Mouse (Mus musculus) C2C12 (cell line): ENCODE results near the gene Fry. TPM values are rescaled to one million over a fixed set of nuclear protein-coding genes. Genes with fewer than 3 reads are reported as not detected.

Experiments used
- H3K27me3 ChIP-seq: one replicate; pipeline ENCODE4 v1.6.1; 2011; ENCODE audit not compliant: control insufficient read depth, insufficient read depth, insufficient read length
- H3K36me3 ChIP-seq: one replicate; pipeline ENCODE4 v1.6.1; 2011; ENCODE audit not compliant: control insufficient read depth, insufficient read depth
- H3K4me3 ChIP-seq: one replicate; pipeline ENCODE4 v1.5.1; 2011; ENCODE audit warnings: mild to moderate bottlenecking, control low read depth; ENCODE audit not compliant: poor library complexity, insufficient read depth, severe bottlenecking
- H3K79me2 ChIP-seq: one replicate; pipeline ENCODE4 v1.6.1; 2011; ENCODE audit not compliant: control insufficient read depth, insufficient read depth
- H3K79me3 ChIP-seq: one replicate; pipeline ENCODE4 v1.6.1; 2011; ENCODE audit warnings: low read depth, control low read depth
- H3ac ChIP-seq: one replicate; pipeline ENCODE3; 2011; ENCODE audit warnings: low read depth; ENCODE audit not compliant: control insufficient read depth, insufficient read length
- CEBPB ChIP-seq: IDR thresholded peaks from one replicate; pipeline ENCODE4 v1.6.1; 2011; ENCODE audit warnings: low read depth, mild to moderate bottlenecking, control low read depth, moderate library complexity
- CTCF ChIP-seq: IDR thresholded peaks from one replicate; pipeline ENCODE4 v1.5.1; 2011; ENCODE audit not compliant: control insufficient read depth, insufficient read depth, insufficient read length
- FOSL1 ChIP-seq: IDR thresholded peaks from one replicate; pipeline ENCODE4 v1.8.0; 2011; ENCODE audit warnings: mild to moderate bottlenecking, low read length; ENCODE audit not compliant: poor library complexity, insufficient read depth, severe bottlenecking
- MAX ChIP-seq: IDR thresholded peaks from one replicate; pipeline ENCODE4 v1.6.1; 2011; ENCODE audit warnings: mild to moderate bottlenecking, control low read depth
- MYOD1 ChIP-seq: IDR thresholded peaks from one replicate; pipeline ENCODE4 v1.6.1; 2011; ENCODE audit warnings: low read depth; ENCODE audit not compliant: control insufficient read depth, insufficient read length
- MYOG ChIP-seq: IDR thresholded peaks from one replicate; pipeline ENCODE4 v1.6.1; 2011; ENCODE audit not compliant: control insufficient read depth, insufficient read length; ENCODE audit errors: extremely low read depth
- USF1 ChIP-seq: IDR thresholded peaks from one replicate; pipeline ENCODE4 v1.6.1; 2011; ENCODE audit warnings: low read depth, mild to moderate bottlenecking, control low read depth, moderate library complexity
- polyA plus RNA-seq: library from polyadenylated mRNA; unstranded; fragments of >200 nt; fragmentation: generic; extraction: Trizol; gene quantifications from one replicate; pipeline ENCODE4 v1.2.1, GENCODE M21; 2012; ENCODE audit warnings: missing spikeins

Fry gene
- polyA plus RNA-seq, 1 experiment: 0.25 TPM

DNA sequence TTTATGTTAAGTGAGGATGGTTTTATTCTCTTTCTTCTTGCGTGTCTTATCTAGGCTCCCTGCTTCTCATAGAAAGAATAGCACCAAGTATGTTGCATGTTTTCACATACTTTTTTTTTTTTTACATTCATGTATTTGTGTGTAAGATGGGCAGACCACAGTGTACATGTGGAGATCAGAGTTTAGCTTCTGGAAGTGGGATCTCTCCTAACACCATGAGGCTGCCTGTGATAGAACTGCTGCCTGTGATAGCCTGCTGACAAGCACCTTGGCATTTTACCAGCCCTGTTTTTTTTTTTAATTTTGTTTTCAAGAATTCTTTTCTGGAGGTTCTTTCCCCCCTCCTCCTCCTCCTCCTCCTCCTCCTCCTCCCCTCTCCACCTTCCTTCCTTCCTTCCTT is 59.3 kb downstream of the Fry start:
- TF ChIP-seq MYOG: no peak
- no peak for TF ChIP-seq MYOD1
- no peak for TF ChIP-seq CTCF
- no peak for TF ChIP-seq CEBPB
- no peak for TF ChIP-seq FOSL1
- TF ChIP-seq MAX: no peak
- no peak for TF ChIP-seq USF1
- Histone ChIP-seq H3K36me3 (no peaks in the 10 kb centered on the region), H3K27me3 (no peaks in the 10 kb centered on the region), H3K79me2 (no peaks in the 10 kb centered on the region), H3ac (no peak overlapping the region), H3K79me3 (no peaks in the 10 kb centered on the region), H3K4me3 (no peak overlapping the region)

- Histone ChIP-seq H3K36me3 (no peaks in the 10 kb centered on the region), H3ac (no peak overlapping the region), H3K79me2 (no peaks in the 10 kb centered on the region), H3K79me3 (no peaks in the 10 kb centered on the region), H3K27me3 (no peaks in the 10 kb centered on the region), H3K4me3 (no peak overlapping the region)
- TF ChIP-seq USF1 (no peak), CEBPB (no peak), CTCF (no peak), FOSL1 (no peak), MYOD1 (no peak)
Observed at GRCm38 (mm10) chr5:150178194-150178801, 59.9 kb downstream of the Fry start.

- Histone ChIP-seq H3K4me3 (no peak overlapping the region), H3K36me3 (no peaks in the 10 kb centered on the region), H3K79me3 (no peaks in the 10 kb centered on the region), H3K79me2 (no peaks in the 10 kb centered on the region), H3K27me3 (no peaks in the 10 kb centered on the region), H3ac (no peak overlapping the region)
- TF ChIP-seq FOSL1: no peak
- no peak for TF ChIP-seq CEBPB
- TF ChIP-seq MYOG: no peak
- no peak for TF ChIP-seq MYOD1
- no peak for TF ChIP-seq CTCF
- TF ChIP-seq USF1: no peak
- no peak for TF ChIP-seq MAX
Observed at GRCm38 (mm10) chr5:150180985-150181607, 62.7 kb downstream of the Fry start.

GRCm38 (mm10) chr5:150184959-150185358 is 66.5 kb downstream of the Fry start:
- Histone ChIP-seq H3K79me3 (no peaks in the 10 kb centered on the region), H3K27me3 (no peaks in the 10 kb centered on the region), H3K36me3 (no peaks in the 10 kb centered on the region), H3K79me2 (no peaks in the 10 kb centered on the region), H3K4me3 (no peak overlapping the region), H3ac (no peak overlapping the region)
- TF ChIP-seq USF1 (no peak), CTCF (no peak), FOSL1 (no peak), CEBPB (no peak), MYOG (no peak)

DNA sequence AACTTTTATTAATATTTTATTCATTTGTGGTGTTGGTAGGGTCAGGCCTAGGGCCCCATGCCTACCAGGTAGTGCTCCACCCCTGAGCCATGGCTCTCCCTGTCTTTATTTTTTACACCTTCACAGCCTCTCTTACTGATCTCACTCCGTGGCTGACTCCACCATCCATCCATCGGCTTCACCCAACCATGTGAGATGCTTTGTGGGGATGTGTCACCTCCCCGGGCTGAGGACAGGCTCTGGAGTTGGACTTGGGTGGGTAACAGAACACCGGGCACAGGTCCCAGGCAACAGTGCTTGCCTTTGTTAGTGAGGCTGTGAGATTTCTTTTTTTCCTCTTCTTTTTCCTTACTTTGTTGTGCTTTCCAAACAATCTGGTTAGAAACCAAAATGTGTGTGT is 67.7 kb downstream of the Fry start:
- H3ac ChIP-seq: no peak overlapping the region
- no peaks in the 10 kb centered on the region for H3K79me2 ChIP-seq

DNA sequence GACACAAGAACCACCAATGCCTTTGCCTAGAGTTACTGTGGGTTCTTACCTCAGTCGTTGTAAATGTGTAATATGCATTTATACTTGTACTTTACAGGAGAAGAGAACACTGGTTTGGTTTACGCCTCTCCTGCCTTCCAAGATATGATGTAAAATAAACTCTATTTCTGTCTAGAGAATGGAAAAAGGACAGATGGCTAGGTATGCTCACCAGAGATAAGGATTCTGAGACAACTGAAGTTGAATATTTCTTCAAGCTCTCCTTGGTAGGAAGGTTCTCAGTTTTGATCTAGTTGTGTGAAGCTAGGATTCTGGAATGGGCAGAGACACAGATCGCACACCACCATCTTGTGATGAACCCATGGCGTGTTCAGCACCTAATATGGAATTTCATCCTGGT is 68.2 kb downstream of the Fry start:
- Histone ChIP-seq H3K36me3 (no peaks in the 10 kb centered on the region), H3ac (no peak overlapping the region), H3K4me3 (no peak overlapping the region), H3K79me2 (no peaks in the 10 kb centered on the region), H3K79me3 (no peaks in the 10 kb centered on the region), H3K27me3 (no peaks in the 10 kb centered on the region)
- TF ChIP-seq MYOG (no peak), USF1 (no peak), CEBPB (no peak), CTCF (no peak), MAX (no peak), MYOD1 (no peak), FOSL1 (no peak)

More for the DNA sequence above, 67.7 kb downstream of the Fry start:
- Histone ChIP-seq H3K27me3 (no peaks in the 10 kb centered on the region), H3K36me3 (no peaks in the 10 kb centered on the region), H3K79me3 (no peaks in the 10 kb centered on the region), H3K4me3 (no peak overlapping the region)
- TF ChIP-seq USF1: no peak
- no peak for TF ChIP-seq CTCF
- no peak for TF ChIP-seq MYOG
- TF ChIP-seq MYOD1: no peak
- TF ChIP-seq MAX: no peak
- no peak for TF ChIP-seq FOSL1
- TF ChIP-seq CEBPB: no peak
